In the genomic region with DNA sequence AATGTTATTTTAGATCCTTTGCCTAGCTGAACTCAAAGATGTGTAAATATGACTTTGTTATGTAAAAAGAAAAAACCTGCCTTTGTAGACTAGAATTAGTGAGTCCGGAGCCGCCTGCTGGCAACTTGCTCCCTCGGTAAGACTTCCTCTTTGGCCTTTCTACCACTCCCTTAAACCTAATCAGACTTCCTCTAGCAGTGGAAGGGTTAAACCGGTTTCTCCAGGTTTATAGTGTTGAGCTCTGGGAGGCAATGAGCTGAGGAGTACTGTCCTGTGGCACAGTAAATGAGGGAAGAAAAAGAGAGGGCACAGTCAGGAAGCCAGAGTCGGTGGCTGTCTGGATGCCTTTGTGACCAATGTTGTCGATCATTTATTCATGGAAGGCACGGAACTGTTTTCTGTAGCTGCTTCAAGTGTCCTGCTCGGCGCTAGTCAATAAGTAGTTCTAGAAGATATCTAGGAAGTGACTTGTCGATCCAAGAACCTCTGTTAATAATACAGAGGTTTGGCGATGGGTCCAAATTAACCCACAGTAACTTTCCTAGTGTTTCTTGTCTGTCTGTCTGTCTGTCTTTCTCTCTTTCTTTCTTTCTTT, we compare ENCODE assay signal across 16 mouse cellular contexts. TPM values are rescaled to one million over a fixed set of nuclear protein-coding genes. Genes with fewer than 3 reads are reported as not detected.
DNase-seq lines count a peak whose midpoint lies in the region; ATAC-seq and TF ChIP-seq lines count a peak whose summit lies in the region.
"Had no signal": no experiment of that assay in that cellular context is flagged by ENCODE, and none has a peak within 500 bp of the region (broad histone marks: within the 10 kb centered on the region; RNA-seq: fewer than 3 reads in every experiment).

No protein-coding gene starts in this region.

- WGBS in intestine, postnatal 0 days: 40% methylated on average over 11 of the region's 11 CpGs
- 62% methylated on average over 11 of the region's 11 CpGs for WGBS in stomach, embryonic 15.5 days
- 80% methylated on average over 11 of the region's 11 CpGs for WGBS in limb, embryonic 10.5 days

- no peak overlapping the region for H3K27ac ChIP-seq in left cerebral cortex, adult 2 months
- H3K27ac ChIP-seq in intestine, postnatal 0 days (ENCODE audit: low read depth, low read length): peak overlapping the region; percentile 47
- peak overlapping the region; percentile 23; the same call in 1 of the 2 replicates for H3K27ac ChIP-seq in stomach, embryonic 15.5 days
- H3K27ac ChIP-seq in limb, embryonic 10.5 days: no peak overlapping the region
- H3K27ac ChIP-seq: forebrain, embryonic 12.5 days; heart, embryonic 10.5 days; hindbrain, embryonic 14.5 days; limb, embryonic 12.5 days; midbrain, embryonic 13.5 days had no signal

- ATAC-seq in intestine, postnatal 0 days: peak; percentile 69
- no peak for ATAC-seq in stomach, embryonic 15.5 days (ENCODE audit: insufficient read depth, low FRiP score, low read depth)
- ATAC-seq: midbrain, embryonic 13.5 days had no signal

- DNase-seq in left cerebral cortex, adult 2 months (ENCODE audit: extremely low spot score in 1 of 2, low spot score in 2 of 2): no peak
- no peak for DNase-seq in left cerebral cortex, postnatal 14 days (ENCODE audit: low spot score in 2 of 2)
- peak; percentile 31 to 55 for DNase-seq in kidney, postnatal 4 days
- DNase-seq in limb, embryonic 10.5 days (ENCODE audit: low spot score): no peak
- no peak for DNase-seq in neural tube, embryonic 10.5 days (ENCODE audit: extremely low spot score, low spot score)
- DNase-seq: cerebellum, postnatal 25 days; gastrocnemius, postnatal 25 days; heart, postnatal 10 days had no signal

- no peaks in the 10 kb centered on the region for H3K9me3 ChIP-seq in intestine, postnatal 0 days (ENCODE audit: control insufficient read depth)
- no peaks in the 10 kb centered on the region for H3K9me3 ChIP-seq in stomach, embryonic 15.5 days
- H3K9me3 ChIP-seq in limb, embryonic 10.5 days (replicated peaks): no peaks in the 10 kb centered on the region
- H3K9me3 ChIP-seq: forebrain, embryonic 12.5 days; heart, embryonic 10.5 days; limb, embryonic 12.5 days; midbrain, embryonic 13.5 days had no signal

- no peak overlapping the region for H3K4me3 ChIP-seq in left cerebral cortex, adult 2 months
- H3K4me3 ChIP-seq in intestine, postnatal 0 days (ENCODE audit: low read depth, low read length): no peak overlapping the region
- H3K4me3 ChIP-seq in stomach, embryonic 15.5 days (replicated peaks): no peak overlapping the region
- no peak overlapping the region for H3K4me3 ChIP-seq in limb, embryonic 10.5 days
- H3K4me3 ChIP-seq: forebrain, embryonic 12.5 days; heart, embryonic 10.5 days; limb, embryonic 12.5 days; midbrain, embryonic 13.5 days had no signal

- peak; percentile 3; the same call in 1 of the 2 replicates for TF ChIP-seq CTCF in left cerebral cortex, adult 2 months (IDR thresholded peaks at IDR 0.05)
- TF ChIP-seq CTCF in intestine, postnatal 0 days (IDR thresholded peaks at IDR 0.05; ENCODE audit: low read depth): peak; percentile 52

- intact Hi-C loops in left cerebral cortex, adult 2 months (cut with DNase I): no loop called here
- intact Hi-C loops in left cerebral cortex, postnatal 14 days (cut with DNase I): no loop called here

- no peaks in the 10 kb centered on the region for H3K36me3 ChIP-seq in intestine, postnatal 0 days (ENCODE audit: control insufficient read depth, insufficient read depth)
- H3K36me3 ChIP-seq in stomach, embryonic 15.5 days: no peaks in the 10 kb centered on the region
- H3K36me3 ChIP-seq in limb, embryonic 10.5 days: no peaks in the 10 kb centered on the region
- H3K36me3 ChIP-seq: forebrain, embryonic 12.5 days; heart, embryonic 10.5 days; limb, embryonic 12.5 days; midbrain, embryonic 13.5 days had no signal

- H3K9ac ChIP-seq in intestine, postnatal 0 days (ENCODE audit: low read depth, low read length): no peak overlapping the region
- no peak overlapping the region for H3K9ac ChIP-seq in stomach, embryonic 15.5 days
- H3K9ac ChIP-seq: forebrain, embryonic 12.5 days; hindbrain, embryonic 14.5 days; limb, embryonic 12.5 days; midbrain, embryonic 13.5 days had no signal

- peaks cover 10% of the 10 kb centered on the region; the same call in 1 of the 2 replicates for H3K4me1 ChIP-seq in intestine, postnatal 0 days (replicated peaks; ENCODE audit: control insufficient read depth, insufficient read depth, low read length)
- no peaks in the 10 kb centered on the region for H3K4me1 ChIP-seq in stomach, embryonic 15.5 days
- no peaks in the 10 kb centered on the region for H3K4me1 ChIP-seq in limb, embryonic 10.5 days
- H3K4me1 ChIP-seq: forebrain, embryonic 12.5 days; heart, embryonic 10.5 days; limb, embryonic 12.5 days; midbrain, embryonic 13.5 days had no signal

- H3K27me3 ChIP-seq in intestine, postnatal 0 days (replicated peaks; ENCODE audit: control insufficient read depth, insufficient read depth, low read length): no peaks in the 10 kb centered on the region
- no peaks in the 10 kb centered on the region for H3K27me3 ChIP-seq in stomach, embryonic 15.5 days (replicated peaks)
- no peaks in the 10 kb centered on the region for H3K27me3 ChIP-seq in limb, embryonic 10.5 days (ENCODE audit: low read depth, poor library complexity, severe bottlenecking)
- H3K27me3 ChIP-seq: midbrain, embryonic 13.5 days had no signal

- peak overlapping the region; percentile 35 for H3K4me2 ChIP-seq in intestine, postnatal 0 days (replicated peaks; ENCODE audit: low read depth)
- no peak overlapping the region for H3K4me2 ChIP-seq in stomach, embryonic 15.5 days
- H3K4me2 ChIP-seq: forebrain, embryonic 12.5 days; hindbrain, embryonic 14.5 days; limb, embryonic 12.5 days; midbrain, embryonic 13.5 days had no signal

RNA-seq across cellular contexts. Expression of a gene that starts 37.5 kb away (rescaled TPM):
- 1 to 10 TPM; 3.6 TPM for total RNA-seq in left cerebral cortex, adult 2 months (2021)
- 1 to 10 TPM; 3.7 to 4.6 TPM for total RNA-seq in left cerebral cortex, postnatal 14 days (2021)
- polyA plus RNA-seq in intestine, postnatal 0 days (2015; fragmentation: Nextera tagmentation; extraction: Ambion mirVana): 14.3 and 21.0 TPM in 2 replicates
- polyA plus RNA-seq in stomach, embryonic 15.5 days (2015; fragmentation: Nextera tagmentation; extraction: Ambion mirVana): 8.7 and 9.6 TPM in 2 replicates
- polyA plus RNA-seq in limb, embryonic 10.5 days (2016; fragmentation: Nextera tagmentation; extraction: Ambion mirVana): 0.16 and 0.45 TPM in 2 replicates
- total RNA-seq: neutrophil, adult 5-6 weeks had no signal

RNA-seq across cellular contexts. Expression of a gene that starts 39.3 kb away (rescaled TPM):
- 10 to 100 TPM; 21.1 to 21.3 TPM for total RNA-seq in left cerebral cortex, adult 2 months (2021)
- total RNA-seq in left cerebral cortex, postnatal 14 days (2021): 10 to 100 TPM; 21.7 to 22.2 TPM
- 48.6 and 49.9 TPM in 2 replicates for polyA plus RNA-seq in intestine, postnatal 0 days (2015; fragmentation: Nextera tagmentation; extraction: Ambion mirVana)
- 41.1 and 42.7 TPM in 2 replicates for polyA plus RNA-seq in stomach, embryonic 15.5 days (2015; fragmentation: Nextera tagmentation; extraction: Ambion mirVana)
- 35.2 and 35.6 TPM in 2 replicates for polyA plus RNA-seq in limb, embryonic 10.5 days (2016; fragmentation: Nextera tagmentation; extraction: Ambion mirVana)

RNA-seq across cellular contexts. Expression of a gene that starts 49.3 kb away (rescaled TPM):
- 1 to 10 TPM in 1 of 2 experiments, under 1 TPM in 1; 0.82 to 1.2 TPM for total RNA-seq in left cerebral cortex, adult 2 months (2021)
- total RNA-seq in left cerebral cortex, postnatal 14 days (2021): under 1 TPM; 0.34 to 0.51 TPM
- 0.07 and 0.12 TPM in 2 replicates for polyA plus RNA-seq in intestine, postnatal 0 days (2015; fragmentation: Nextera tagmentation; extraction: Ambion mirVana)
- polyA plus RNA-seq in stomach, embryonic 15.5 days (2015; fragmentation: Nextera tagmentation; extraction: Ambion mirVana): 0.18 and 0.21 TPM in 2 replicates
- polyA plus RNA-seq in limb, embryonic 10.5 days (2016; fragmentation: Nextera tagmentation; extraction: Ambion mirVana): 0.03 and 0.05 TPM in 2 replicates
- total RNA-seq: neutrophil, adult 5-6 weeks had no signal

RNA-seq across cellular contexts. Expression of a gene that starts 59.9 kb away (rescaled TPM):
- total RNA-seq in left cerebral cortex, adult 2 months (2021): 1 to 10 TPM; 5.0 to 5.2 TPM
- total RNA-seq in left cerebral cortex, postnatal 14 days (2021): 1 to 10 TPM; 4.6 to 4.7 TPM
- polyA plus RNA-seq in intestine, postnatal 0 days (2015; fragmentation: Nextera tagmentation; extraction: Ambion mirVana): 8.6 and 10.4 TPM in 2 replicates
- 8.3 and 9.1 TPM in 2 replicates for polyA plus RNA-seq in stomach, embryonic 15.5 days (2015; fragmentation: Nextera tagmentation; extraction: Ambion mirVana)
- 2.8 and 3.9 TPM in 2 replicates for polyA plus RNA-seq in limb, embryonic 10.5 days (2016; fragmentation: Nextera tagmentation; extraction: Ambion mirVana)

Comparison
In these comparisons a context has a peak if more than half of its experiments do, and no peak if none do; other contexts are left out.
1. DNase-seq: peak in kidney, postnatal 4 days (2 of 2); none in left cerebral cortex, adult 2 months (0 of 2), left cerebral cortex, postnatal 14 days (0 of 2), limb, embryonic 10.5 days (single experiment) and neural tube, embryonic 10.5 days (single experiment).
2. H3K27ac ChIP-seq: peak in intestine, postnatal 0 days (single experiment) and stomach, embryonic 15.5 days (single experiment); none in left cerebral cortex, adult 2 months (single experiment) and limb, embryonic 10.5 days (single experiment).